Mouse (Mus musculus): Measurements from ENCODE around the gene Cnst. TPM values are rescaled to one million over a fixed set of nuclear protein-coding genes. Genes with fewer than 3 reads are reported as not detected.

The Cnst gene
- polyA plus RNA-seq, 2 experiments: 14.6 to 18.2 TPM

GRCm38 (mm10) chr1:179627855-179628254 is 81.7 kb downstream of the Cnst start:
- Histone ChIP-seq H3K36me3 (ENCODE audit: control insufficient read depth, insufficient read depth, low read length) (peaks cover 17% of the 10 kb centered on the region; the same call in 1 of the 2 replicates), H3K9me3 (ENCODE audit: control insufficient read depth, low read length) (no peaks in the 10 kb centered on the region), H3K4me1 (ENCODE audit: control insufficient read depth, insufficient read depth, low read length) (no peaks in the 10 kb centered on the region), H3K27ac (replicated peaks; ENCODE audit: low read depth, low read length) (no peak overlapping the region), H3K9ac (ENCODE audit: low read depth, low read length, severe bottlenecking) (no peak overlapping the region), H3K4me2 (replicated peaks; ENCODE audit: low read depth, low read length, severe bottlenecking) (no peak overlapping the region), H3K27me3 (ENCODE audit: control insufficient read depth, insufficient read depth, low read length) (no peaks in the 10 kb centered on the region), H3K4me3 (replicated peaks; ENCODE audit: low read length) (no peak overlapping the region)
- 80% methylated on average over 4 of the region's 4 CpGs for WGBS
- DNase-seq (ENCODE audit: low spot score) (no peak), ATAC-seq (ENCODE audit: low FRiP score, low read depth) (no peak)
- TF ChIP-seq POLR2A (IDR thresholded peaks at IDR 0.05; ENCODE audit: borderline replicate concordance, extremely low read depth, insufficient read depth, insufficient read length): no peak

GRCm38 (mm10) chr1:179628438-179629106 is 82.4 kb downstream of the Cnst start:
- peaks cover 11% of the 10 kb centered on the region; the same call in 1 of the 2 replicates for H3K36me3 ChIP-seq (ENCODE audit: control insufficient read depth, insufficient read depth, low read length)
- DNase-seq (ENCODE audit: low spot score) (no peak), ATAC-seq (ENCODE audit: low FRiP score, low read depth) (no peak)
- TF ChIP-seq POLR2A (IDR thresholded peaks at IDR 0.05; ENCODE audit: borderline replicate concordance, extremely low read depth, insufficient read depth, insufficient read length): no peak
- no peak overlapping the region for H3K27ac ChIP-seq (replicated peaks; ENCODE audit: low read depth, low read length)
- H3K4me3 ChIP-seq (replicated peaks; ENCODE audit: low read length): no peak overlapping the region
- no peaks in the 10 kb centered on the region for H3K9me3 ChIP-seq (ENCODE audit: control insufficient read depth, low read length)
- WGBS: 45% methylated on average over 8 of the region's 8 CpGs
- H3K9ac ChIP-seq (ENCODE audit: low read depth, low read length, severe bottlenecking): no peak overlapping the region
- no peak overlapping the region for H3K4me2 ChIP-seq (replicated peaks; ENCODE audit: low read depth, low read length, severe bottlenecking)
- no peaks in the 10 kb centered on the region for H3K27me3 ChIP-seq (ENCODE audit: control insufficient read depth, insufficient read depth, low read length)
- no peaks in the 10 kb centered on the region for H3K4me1 ChIP-seq (ENCODE audit: control insufficient read depth, insufficient read depth, low read length)

GRCm38 (mm10) chr1:179629276-179629675 is 83.1 kb downstream of the Cnst start:
- Histone ChIP-seq H3K4me1 (ENCODE audit: control insufficient read depth, insufficient read depth, low read length) (no peaks in the 10 kb centered on the region), H3K9ac (ENCODE audit: low read depth, low read length, severe bottlenecking) (no peak overlapping the region), H3K27ac (replicated peaks; ENCODE audit: low read depth, low read length) (no peak overlapping the region), H3K27me3 (ENCODE audit: control insufficient read depth, insufficient read depth, low read length) (no peaks in the 10 kb centered on the region), H3K4me3 (replicated peaks; ENCODE audit: low read length) (no peak overlapping the region), H3K36me3 (ENCODE audit: control insufficient read depth, insufficient read depth, low read length) (peaks cover 11% of the 10 kb centered on the region; the same call in 1 of the 2 replicates), H3K9me3 (ENCODE audit: control insufficient read depth, low read length) (no peaks in the 10 kb centered on the region), H3K4me2 (replicated peaks; ENCODE audit: low read depth, low read length, severe bottlenecking) (no peak overlapping the region)
- WGBS: 77% methylated on average over 5 of the region's 5 CpGs
- no peak for TF ChIP-seq POLR2A (IDR thresholded peaks at IDR 0.05; ENCODE audit: borderline replicate concordance, extremely low read depth, insufficient read depth, insufficient read length)
- no peak for DNase-seq (ENCODE audit: low spot score)
- ATAC-seq (ENCODE audit: low FRiP score, low read depth): no peak

DNA sequence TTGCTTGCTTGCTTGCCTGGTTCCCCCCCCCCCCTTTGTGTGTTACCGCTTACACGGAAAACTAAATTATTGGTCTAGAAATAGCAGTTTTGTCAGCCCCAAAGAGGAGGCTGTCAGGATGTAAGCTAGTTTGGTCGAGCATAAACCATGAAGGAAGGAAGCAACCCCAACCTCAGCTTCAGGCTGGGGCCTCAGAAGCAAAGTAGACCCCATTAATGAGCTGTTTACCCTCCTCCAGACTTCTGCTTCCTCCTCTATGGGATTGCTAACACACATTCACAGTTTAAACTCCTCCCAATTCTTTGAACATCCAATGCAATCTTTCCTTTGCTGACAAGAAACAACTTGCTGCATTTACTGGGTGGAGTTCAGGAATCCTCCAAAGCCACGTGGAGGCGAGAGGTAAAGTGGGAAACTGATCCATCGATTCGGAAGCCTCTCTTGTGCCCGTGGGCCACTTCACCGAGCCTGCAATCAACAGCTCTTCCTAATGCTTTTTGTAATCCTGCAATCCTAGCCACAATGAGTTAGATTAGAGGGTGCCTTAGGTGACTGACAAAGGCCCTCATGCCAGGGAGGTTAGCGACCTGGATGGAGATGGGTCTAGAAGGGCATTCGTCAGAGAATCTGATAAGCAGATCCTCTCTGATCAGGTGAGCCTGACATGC is 86.7 kb downstream of the Cnst start:
- H3K4me3 ChIP-seq (replicated peaks; ENCODE audit: low read length): no peak overlapping the region
- H3K9me3 ChIP-seq (ENCODE audit: control insufficient read depth, low read length): no peaks in the 10 kb centered on the region
- H3K9ac ChIP-seq (ENCODE audit: low read depth, low read length, severe bottlenecking): no peak overlapping the region
- ATAC-seq (ENCODE audit: low FRiP score, low read depth) (no peak), DNase-seq (ENCODE audit: low spot score) (no peak)
- no peaks in the 10 kb centered on the region for H3K27me3 ChIP-seq (ENCODE audit: control insufficient read depth, insufficient read depth, low read length)
- H3K27ac ChIP-seq (replicated peaks; ENCODE audit: low read depth, low read length): no peak overlapping the region
- WGBS: 72% methylated on average over 11 of the region's 11 CpGs
- no peak overlapping the region for H3K4me2 ChIP-seq (replicated peaks; ENCODE audit: low read depth, low read length, severe bottlenecking)
- H3K4me1 ChIP-seq (ENCODE audit: control insufficient read depth, insufficient read depth, low read length): no peaks in the 10 kb centered on the region
- H3K36me3 ChIP-seq (ENCODE audit: control insufficient read depth, insufficient read depth, low read length): 0 out of 2 replicates have a peak, but pooled peaks cover 5% of the 10 kb centered on the region
- no peak for TF ChIP-seq POLR2A (IDR thresholded peaks at IDR 0.05; ENCODE audit: borderline replicate concordance, extremely low read depth, insufficient read depth, insufficient read length)

GRCm38 (mm10) chr1:179633414-179633752 is 87.2 kb downstream of the Cnst start:
- Histone ChIP-seq H3K27ac (replicated peaks; ENCODE audit: low read depth, low read length) (no peak overlapping the region), H3K4me3 (replicated peaks; ENCODE audit: low read length) (no peak overlapping the region), H3K4me2 (replicated peaks; ENCODE audit: low read depth, low read length, severe bottlenecking) (no peak overlapping the region), H3K9me3 (ENCODE audit: control insufficient read depth, low read length) (no peaks in the 10 kb centered on the region), H3K36me3 (ENCODE audit: control insufficient read depth, insufficient read depth, low read length) (0 out of 2 replicates have a peak, but pooled peaks cover 3% of the 10 kb centered on the region), H3K4me1 (ENCODE audit: control insufficient read depth, insufficient read depth, low read length) (no peaks in the 10 kb centered on the region), H3K9ac (ENCODE audit: low read depth, low read length, severe bottlenecking) (no peak overlapping the region), H3K27me3 (ENCODE audit: control insufficient read depth, insufficient read depth, low read length) (no peaks in the 10 kb centered on the region)
- WGBS: 20% methylated on average over 1 of the region's 1 CpGs
- no peak for DNase-seq (ENCODE audit: low spot score)
- no peak for ATAC-seq (ENCODE audit: low FRiP score, low read depth)
- TF ChIP-seq POLR2A (IDR thresholded peaks at IDR 0.05; ENCODE audit: borderline replicate concordance, extremely low read depth, insufficient read depth, insufficient read length): no peak

Measured in limb, embryonic 14.5 days (tissue).